Mouse (Mus musculus): ENCODE results near the gene Pfkm.
A peak's percentile ranks its signal among the peaks of the same experiment; 100 is the strongest.

The Pfkm gene

GRCm38 (mm10) chr15:98092372-98093120 lies at the start of gene Pfkm:
TSS of gene Pfkm (plus strand) at chr15:98092589.
- no peak for DNase-seq (ENCODE audit: low spot score in 2 of 2)

- DNase-seq (ENCODE audit: low spot score in 2 of 2): no peak
Measured at GRCm38 (mm10) chr15:98043967-98044366, 48.4 kb upstream of the Pfkm start.

GRCm38 (mm10) chr15:98044387-98044786 lies 48.0 kb upstream of the Pfkm start:
- DNase-seq (ENCODE audit: low spot score in 2 of 2): no peak

GRCm38 (mm10) chr15:98048918-98049700 lies 43.3 kb upstream of the Pfkm start:
- DNase-seq (ENCODE audit: low spot score in 2 of 2): no peak

GRCm38 (mm10) chr15:98051685-98052084 lies 40.7 kb upstream of the Pfkm start:
- DNase-seq (ENCODE audit: low spot score in 2 of 2): no peak

GRCm38 (mm10) chr15:98055246-98055645 lies 37.1 kb upstream of the Pfkm start:
- DNase-seq (ENCODE audit: low spot score in 2 of 2): no peak

- DNase-seq (ENCODE audit: low spot score in 2 of 2): no peak
Measured at GRCm38 (mm10) chr15:98065881-98066280, 26.5 kb upstream of the Pfkm start.

- DNase-seq (ENCODE audit: low spot score in 2 of 2): no peak
Measured at GRCm38 (mm10) chr15:98066602-98067001, 25.8 kb upstream of the Pfkm start.

GRCm38 (mm10) chr15:98067492-98067891 lies 24.9 kb upstream of the Pfkm start:
- DNase-seq (ENCODE audit: low spot score in 2 of 2): no peak

- DNase-seq (ENCODE audit: low spot score in 2 of 2): no peak
Measured at GRCm38 (mm10) chr15:98068506-98068905, 23.9 kb upstream of the Pfkm start.

- no peak for DNase-seq (ENCODE audit: low spot score in 2 of 2)
Measured at GRCm38 (mm10) chr15:98069566-98070245, 22.7 kb upstream of the Pfkm start.

- DNase-seq (ENCODE audit: low spot score in 2 of 2): no peak
Measured at GRCm38 (mm10) chr15:98070376-98070775, 22.0 kb upstream of the Pfkm start.

GRCm38 (mm10) chr15:98074521-98074920 lies 17.9 kb upstream of the Pfkm start:
- no peak for DNase-seq (ENCODE audit: low spot score in 2 of 2)

- DNase-seq (ENCODE audit: low spot score in 2 of 2): no peak
Measured at GRCm38 (mm10) chr15:98075034-98075433, 17.4 kb upstream of the Pfkm start.

- no peak for DNase-seq (ENCODE audit: low spot score in 2 of 2)
Measured at GRCm38 (mm10) chr15:98076901-98077300, 15.5 kb upstream of the Pfkm start.

GRCm38 (mm10) chr15:98088889-98089288 lies 3.5 kb upstream of the Pfkm start:
- no peak for DNase-seq (ENCODE audit: low spot score in 2 of 2)

- no peak for DNase-seq (ENCODE audit: low spot score in 2 of 2)
Measured at GRCm38 (mm10) chr15:98089421-98090183, 2.8 kb upstream of the Pfkm start.

GRCm38 (mm10) chr15:98091841-98092240 lies 548 bp upstream of the Pfkm start:
- no peak for DNase-seq (ENCODE audit: low spot score in 2 of 2)

- DNase-seq (ENCODE audit: low spot score in 2 of 2): peak; percentile 86 to 88
Measured at GRCm38 (mm10) chr15:98093121-98094011, 977 bp downstream of the Pfkm start, which contains the start of gene Senp1. TSS of gene Senp1 (minus strand) at chr15:98093744.

- no peak for DNase-seq (ENCODE audit: low spot score in 2 of 2)
Measured at GRCm38 (mm10) chr15:98094905-98095304, 2.5 kb downstream of the Pfkm start.

GRCm38 (mm10) chr15:98096957-98097356 lies 4.6 kb downstream of the Pfkm start:
- DNase-seq (ENCODE audit: low spot score in 2 of 2): no peak

Data from urinary bladder, postnatal 4 days (tissue).